Mouse (Mus musculus): ENCODE results near the gene Dnajc28. TPM values are rescaled to one million over a fixed set of nuclear protein-coding genes. Genes with fewer than 3 reads are reported as not detected.

The Dnajc28 gene
- polyA plus RNA-seq, 1 experiment from 2014 or later = 4.1 TPM

DNA sequence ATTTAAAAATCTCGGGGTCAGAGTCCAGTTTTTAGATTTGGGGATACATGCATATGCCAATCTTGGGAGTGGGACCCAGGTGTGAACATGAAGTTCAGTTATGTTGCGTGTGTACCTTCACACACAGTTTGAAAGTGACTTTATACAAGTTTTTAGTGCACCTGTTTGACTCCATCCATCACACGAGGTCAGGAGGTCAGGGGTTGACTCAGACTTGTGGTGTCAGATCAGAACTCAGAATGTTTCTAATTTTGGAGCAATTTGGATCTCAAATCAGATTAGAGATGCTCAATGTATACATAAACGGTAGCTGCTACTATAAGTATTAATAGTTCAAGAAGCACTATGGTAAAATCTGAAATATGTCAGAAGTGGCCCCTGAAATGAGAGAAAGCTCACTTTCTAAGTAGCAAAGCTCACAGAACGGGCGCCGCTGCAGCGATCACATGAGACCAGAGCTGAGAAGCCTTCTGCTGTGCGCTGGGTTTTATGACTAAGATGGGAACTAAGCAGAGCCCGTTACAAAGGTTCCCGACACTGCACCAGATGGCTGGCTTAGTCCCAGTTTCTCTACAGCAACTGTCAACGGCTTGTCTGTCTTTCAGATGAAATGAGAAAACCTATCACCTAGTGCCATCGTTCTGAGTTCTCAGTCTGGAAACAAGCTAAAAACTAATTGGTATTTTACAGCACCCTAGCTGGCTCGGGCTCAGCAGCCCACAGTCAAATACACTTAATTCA, 39.7 kb downstream of the Dnajc28 start:
- 81% methylated on average over 14 of the region's 14 CpGs for WGBS
- Histone ChIP-seq H3K4me2 (replicated peaks; ENCODE audit: low read depth, low read length) (no peak overlapping the region), H3K4me1 (ENCODE audit: control insufficient read depth, insufficient read depth, low read length) (no peaks in the 10 kb centered on the region), H3K27ac (ENCODE audit: low read length) (no peak overlapping the region), H3K9ac (replicated peaks; ENCODE audit: low read depth, low read length) (no peak overlapping the region), H3K27me3 (ENCODE audit: control insufficient read depth, insufficient read depth, low read length) (no peaks in the 10 kb centered on the region), H3K9me3 (ENCODE audit: control insufficient read depth, low read depth, low read length) (no peaks in the 10 kb centered on the region), H3K36me3 (ENCODE audit: control insufficient read depth, insufficient read depth, low read length) (peaks cover 4% of the 10 kb centered on the region; the same call in 1 of the 2 replicates), H3K4me3 (ENCODE audit: low read depth, low read length) (no peak overlapping the region)
- ATAC-seq (ENCODE audit: insufficient number of reproducible peaks, insufficient read depth, low FRiP score, low read depth) = no peak

DNA sequence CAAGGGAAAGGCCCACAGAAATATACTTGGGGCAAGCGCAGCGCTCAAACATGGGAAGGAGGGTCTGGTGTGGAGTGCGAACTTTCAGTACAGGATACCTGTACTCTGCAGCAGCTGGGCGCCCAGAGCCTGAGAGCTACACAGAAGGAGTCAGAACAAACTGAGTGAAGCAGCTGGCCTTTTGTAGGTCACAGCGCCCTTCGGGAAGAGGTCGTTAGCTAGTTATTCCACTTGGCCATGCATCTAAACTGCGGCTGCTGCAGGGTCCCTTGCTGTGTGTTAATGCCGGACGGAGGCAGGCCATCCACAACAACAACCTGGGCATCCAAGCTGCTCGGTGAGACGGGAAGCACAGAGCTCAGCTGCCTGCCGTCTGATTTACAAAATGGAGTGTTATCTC, 43.7 kb downstream of the Dnajc28 start:
- Histone ChIP-seq H3K4me1 (ENCODE audit: control insufficient read depth, insufficient read depth, low read length) (no peaks in the 10 kb centered on the region), H3K9me3 (ENCODE audit: control insufficient read depth, low read depth, low read length) (no peaks in the 10 kb centered on the region), H3K4me2 (replicated peaks; ENCODE audit: low read depth, low read length) (no peak overlapping the region), H3K27ac (ENCODE audit: low read length) (no peak overlapping the region), H3K27me3 (ENCODE audit: control insufficient read depth, insufficient read depth, low read length) (no peaks in the 10 kb centered on the region), H3K9ac (replicated peaks; ENCODE audit: low read depth, low read length) (no peak overlapping the region), H3K36me3 (ENCODE audit: control insufficient read depth, insufficient read depth, low read length) (no peaks in the 10 kb centered on the region; the same call in 1 of the 2 replicates), H3K4me3 (ENCODE audit: low read depth, low read length) (no peak overlapping the region)
- ATAC-seq (ENCODE audit: insufficient number of reproducible peaks, insufficient read depth, low FRiP score, low read depth) = no peak
- WGBS = 74% methylated on average over 13 of the region's 13 CpGs

DNA sequence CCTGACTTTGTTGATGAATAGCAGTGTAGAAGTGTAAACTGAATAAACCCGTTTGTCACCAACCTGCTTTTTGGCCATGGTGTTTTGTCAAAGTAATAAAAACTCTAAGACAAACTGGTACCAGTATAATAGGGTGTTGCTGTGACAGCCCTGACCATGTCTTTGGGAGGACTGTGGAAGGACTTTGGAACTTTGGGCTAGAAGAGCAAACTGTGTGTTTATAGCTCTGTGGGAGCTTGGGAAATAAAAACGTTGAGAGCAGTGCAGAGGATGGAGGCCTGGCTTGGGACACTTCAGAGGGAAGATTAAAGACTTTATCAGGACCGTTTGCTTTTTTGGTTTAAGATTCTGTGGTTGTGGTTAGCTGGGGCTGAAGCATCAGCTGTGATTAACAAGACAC, 47.7 kb downstream of the Dnajc28 start:
- Histone ChIP-seq H3K4me2 (replicated peaks; ENCODE audit: low read depth, low read length) (no peak overlapping the region), H3K27me3 (ENCODE audit: control insufficient read depth, insufficient read depth, low read length) (no peaks in the 10 kb centered on the region), H3K36me3 (ENCODE audit: control insufficient read depth, insufficient read depth, low read length) (no peaks in the 10 kb centered on the region), H3K9me3 (ENCODE audit: control insufficient read depth, low read depth, low read length) (no peaks in the 10 kb centered on the region), H3K27ac (ENCODE audit: low read length) (no peak overlapping the region), H3K4me1 (ENCODE audit: control insufficient read depth, insufficient read depth, low read length) (no peaks in the 10 kb centered on the region), H3K9ac (replicated peaks; ENCODE audit: low read depth, low read length) (no peak overlapping the region), H3K4me3 (ENCODE audit: low read depth, low read length) (no peak overlapping the region)
- WGBS = 52% methylated on average over 3 of the region's 3 CpGs
- ATAC-seq (ENCODE audit: insufficient number of reproducible peaks, insufficient read depth, low FRiP score, low read depth) = no peak

DNA sequence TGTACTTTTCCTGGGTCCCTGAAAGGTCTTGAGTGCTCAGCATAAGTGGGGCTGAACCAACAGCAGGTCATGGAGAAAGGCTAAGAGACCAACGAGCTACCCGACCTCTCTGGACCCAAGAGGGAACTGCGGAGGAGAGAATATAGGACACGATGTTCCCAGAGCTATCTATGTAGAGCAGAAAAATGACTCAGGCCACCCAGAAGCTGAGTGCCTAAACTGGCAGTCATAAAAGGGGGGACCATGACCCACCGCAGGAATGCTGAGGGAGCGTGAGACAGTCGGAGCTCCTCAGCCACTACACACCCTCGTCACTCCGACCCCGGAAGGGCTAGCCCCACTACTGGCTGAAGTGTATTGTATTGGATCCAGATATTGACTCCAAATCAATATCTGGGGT, 49.9 kb downstream of the Dnajc28 start:
- no peaks in the 10 kb centered on the region for H3K4me1 ChIP-seq (ENCODE audit: control insufficient read depth, insufficient read depth, low read length)
- 82% methylated on average over 10 of the region's 10 CpGs for WGBS

DNA sequence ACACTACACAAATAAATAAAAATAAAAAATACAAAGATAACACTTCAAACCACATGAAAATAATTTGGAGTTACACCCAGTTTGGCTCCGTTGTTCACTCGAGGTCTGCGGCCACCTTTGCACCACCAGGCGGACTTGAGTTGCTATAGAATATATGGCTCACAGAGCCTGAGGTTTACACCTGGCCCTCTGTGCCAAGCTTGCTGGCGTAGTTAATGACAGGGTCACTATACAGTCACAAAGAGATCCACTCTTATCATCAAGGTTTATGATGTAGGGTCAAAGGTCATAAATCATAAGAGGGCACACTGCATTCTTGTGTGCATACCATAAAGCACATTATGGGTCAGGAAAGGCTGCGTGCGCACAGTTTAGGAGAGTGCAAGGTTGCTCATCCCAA, 52.8 kb downstream of the Dnajc28 start:
- ATAC-seq (ENCODE audit: insufficient number of reproducible peaks, insufficient read depth, low FRiP score, low read depth) = no peak

More for the DNA sequence above, 49.9 kb downstream of the Dnajc28 start:
- no peaks in the 10 kb centered on the region for H3K27me3 ChIP-seq (ENCODE audit: control insufficient read depth, insufficient read depth, low read length)
- ATAC-seq (ENCODE audit: insufficient number of reproducible peaks, insufficient read depth, low FRiP score, low read depth) = no peak
- H3K4me2 ChIP-seq (replicated peaks; ENCODE audit: low read depth, low read length) = no peak overlapping the region
- H3K27ac ChIP-seq (ENCODE audit: low read length) = no peak overlapping the region
- peaks cover 4% of the 10 kb centered on the region; the same call in 1 of the 2 replicates for H3K36me3 ChIP-seq (ENCODE audit: control insufficient read depth, insufficient read depth, low read length)
- no peak overlapping the region for H3K9ac ChIP-seq (replicated peaks; ENCODE audit: low read depth, low read length)
- no peak overlapping the region for H3K4me3 ChIP-seq (ENCODE audit: low read depth, low read length)
- H3K9me3 ChIP-seq (ENCODE audit: control insufficient read depth, low read depth, low read length) = no peaks in the 10 kb centered on the region

DNA sequence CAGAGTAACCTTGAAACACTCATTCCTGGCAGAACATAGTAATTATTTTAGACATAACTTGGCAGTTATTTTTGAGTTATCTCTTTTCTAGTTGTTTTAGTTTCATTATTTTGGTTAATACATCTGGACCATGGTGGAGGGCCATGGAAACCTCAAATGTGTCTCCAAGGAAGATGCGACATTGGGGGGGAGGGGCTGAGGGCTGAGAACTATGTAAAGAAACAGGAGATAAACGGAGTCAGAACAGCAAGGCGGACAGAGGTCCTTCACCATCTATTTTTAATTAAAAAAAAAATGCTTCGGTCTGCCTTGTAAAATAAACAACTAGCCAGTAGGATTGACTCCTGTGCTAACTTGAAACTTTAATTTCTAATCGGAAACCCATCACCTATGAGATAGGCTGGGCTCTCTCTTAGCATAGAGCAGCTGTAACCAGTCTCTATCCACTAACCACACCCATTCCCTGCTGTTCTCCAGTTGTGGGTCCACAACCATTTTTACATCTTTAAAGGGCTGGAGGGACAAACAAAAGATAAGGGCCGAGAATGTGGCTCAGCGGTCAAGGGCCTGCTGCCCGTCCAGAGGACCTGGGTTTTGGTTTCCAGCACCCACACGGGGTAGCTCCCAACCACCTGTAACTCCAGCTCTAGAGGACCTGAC, 53.4 kb downstream of the Dnajc28 start:
- Histone ChIP-seq H3K9me3 (ENCODE audit: control insufficient read depth, low read depth, low read length) (no peaks in the 10 kb centered on the region), H3K36me3 (ENCODE audit: control insufficient read depth, insufficient read depth, low read length) (peaks cover 12% of the 10 kb centered on the region; the same call in 1 of the 2 replicates), H3K27ac (ENCODE audit: low read length) (no peak overlapping the region), H3K4me2 (replicated peaks; ENCODE audit: low read depth, low read length) (no peak overlapping the region), H3K4me1 (ENCODE audit: control insufficient read depth, insufficient read depth, low read length) (no peaks in the 10 kb centered on the region), H3K27me3 (ENCODE audit: control insufficient read depth, insufficient read depth, low read length) (no peaks in the 10 kb centered on the region), H3K9ac (replicated peaks; ENCODE audit: low read depth, low read length) (no peak overlapping the region), H3K4me3 (ENCODE audit: low read depth, low read length) (no peak overlapping the region)
- WGBS = 54% methylated on average over 9 of the region's 9 CpGs
- ATAC-seq (ENCODE audit: insufficient number of reproducible peaks, insufficient read depth, low FRiP score, low read depth) = no peak

More for the DNA sequence above, 52.8 kb downstream of the Dnajc28 start:
- WGBS = 76% methylated on average over 7 of the region's 7 CpGs
- Histone ChIP-seq H3K27me3 (ENCODE audit: control insufficient read depth, insufficient read depth, low read length) (no peaks in the 10 kb centered on the region), H3K4me2 (replicated peaks; ENCODE audit: low read depth, low read length) (no peak overlapping the region), H3K9me3 (ENCODE audit: control insufficient read depth, low read depth, low read length) (no peaks in the 10 kb centered on the region), H3K36me3 (ENCODE audit: control insufficient read depth, insufficient read depth, low read length) (peaks cover 12% of the 10 kb centered on the region; the same call in 1 of the 2 replicates), H3K4me1 (ENCODE audit: control insufficient read depth, insufficient read depth, low read length) (no peaks in the 10 kb centered on the region), H3K27ac (ENCODE audit: low read length) (no peak overlapping the region), H3K9ac (replicated peaks; ENCODE audit: low read depth, low read length) (no peak overlapping the region), H3K4me3 (ENCODE audit: low read depth, low read length) (no peak overlapping the region)

DNA sequence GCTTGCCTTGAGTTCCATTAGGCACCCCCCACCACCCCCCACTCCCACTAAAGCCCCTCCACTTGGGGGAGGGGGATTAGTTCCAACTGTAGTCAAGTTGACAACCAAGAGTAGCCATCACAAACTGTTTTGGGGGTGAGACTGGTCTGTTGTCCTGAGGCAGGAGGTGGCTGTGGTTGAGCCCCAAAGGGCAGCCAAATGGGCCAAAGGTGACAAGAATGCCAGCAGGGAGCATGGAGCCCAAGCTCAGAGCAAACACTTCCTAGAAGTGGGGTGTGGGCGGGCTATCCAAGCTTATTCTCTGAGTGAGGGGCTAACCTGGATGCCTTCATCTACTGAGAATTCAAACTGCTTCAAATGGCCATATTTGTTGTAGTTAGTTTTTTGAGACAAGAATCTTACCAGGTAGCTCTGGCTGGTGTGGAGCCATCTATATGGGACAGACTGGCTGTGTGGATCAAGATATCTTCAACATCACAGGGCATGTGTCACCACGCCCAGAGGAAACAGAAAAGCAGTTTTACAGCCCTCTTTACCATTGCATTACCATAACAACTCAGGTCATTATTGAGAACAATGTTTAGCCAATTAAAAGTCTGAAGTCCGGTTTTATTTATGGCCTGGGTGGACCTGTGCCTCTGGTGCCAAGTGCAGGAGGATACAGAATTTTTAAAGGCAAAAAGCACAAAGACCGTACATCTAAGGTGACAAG, 54.1 kb downstream of the Dnajc28 start:
- no peaks in the 10 kb centered on the region for H3K9me3 ChIP-seq (ENCODE audit: control insufficient read depth, low read depth, low read length)
- H3K4me2 ChIP-seq (replicated peaks; ENCODE audit: low read depth, low read length) = no peak overlapping the region
- 71% methylated on average over 4 of the region's 4 CpGs for WGBS
- H3K27ac ChIP-seq (ENCODE audit: low read length) = no peak overlapping the region
- H3K9ac ChIP-seq (replicated peaks; ENCODE audit: low read depth, low read length) = no peak overlapping the region
- H3K36me3 ChIP-seq (ENCODE audit: control insufficient read depth, insufficient read depth, low read length) = peaks cover 16% of the 10 kb centered on the region; the same call in 1 of the 2 replicates
- no peak overlapping the region for H3K4me3 ChIP-seq (ENCODE audit: low read depth, low read length)
- no peak for ATAC-seq (ENCODE audit: insufficient number of reproducible peaks, insufficient read depth, low FRiP score, low read depth)
- no peaks in the 10 kb centered on the region for H3K4me1 ChIP-seq (ENCODE audit: control insufficient read depth, insufficient read depth, low read length)
- H3K27me3 ChIP-seq (ENCODE audit: control insufficient read depth, insufficient read depth, low read length) = no peaks in the 10 kb centered on the region
